8 mouse cellular contexts compared by ENCODE assay signal in genomic region chr8:128653642-128654364, GRCm38 (mm10). TPM values are rescaled to one million over a fixed set of nuclear protein-coding genes. Genes with fewer than 3 reads are reported as not detected.
A peak's percentile ranks its signal among the peaks of the same experiment; 100 is the strongest.
DNase-seq lines count a peak whose midpoint lies in the region; ATAC-seq lines count a peak whose summit lies in the region.

No protein-coding gene starts in this region.

- H3K4me1 ChIP-seq in embryonic facial prominence, embryonic 14.5 days (ENCODE audit: control insufficient read depth, insufficient read depth, low read length) = peaks cover 7% of the 10 kb centered on the region
- peaks cover 15% of the 10 kb centered on the region for H3K4me1 ChIP-seq in hindbrain, embryonic 12.5 days

- H3K27ac ChIP-seq in embryonic facial prominence, embryonic 14.5 days (replicated peaks; ENCODE audit: low read depth, low read length) = peak overlapping the region; percentile 89
- H3K27ac ChIP-seq in hindbrain, embryonic 12.5 days = peak overlapping the region; percentile 35

- 23% methylated on average over 5 of the region's 5 CpGs for WGBS in embryonic facial prominence, embryonic 14.5 days
- 33% methylated on average over 5 of the region's 5 CpGs for WGBS in hindbrain, embryonic 12.5 days

- H3K4me2 ChIP-seq in embryonic facial prominence, embryonic 14.5 days (ENCODE audit: low read depth, low read length) = peak overlapping the region; percentile 66
- peak overlapping the region; percentile 46 for H3K4me2 ChIP-seq in hindbrain, embryonic 12.5 days (replicated peaks)

- no peaks in the 10 kb centered on the region for H3K27me3 ChIP-seq in embryonic facial prominence, embryonic 14.5 days (replicated peaks; ENCODE audit: control insufficient read depth, insufficient read depth, low read length)
- H3K27me3 ChIP-seq in hindbrain, embryonic 12.5 days = no peaks in the 10 kb centered on the region

- H3K9me3 ChIP-seq in embryonic facial prominence, embryonic 14.5 days (ENCODE audit: control insufficient read depth, low read length) = peaks cover 8% of the 10 kb centered on the region; the same call in 1 of the 2 replicates
- H3K9me3 ChIP-seq in hindbrain, embryonic 12.5 days (replicated peaks) = no peaks in the 10 kb centered on the region

- intact Hi-C loops in heart, postnatal 25 days (cut with DNase I) = loop anchor here (1.0 kb wide), 1 partner anchor 31 kb away; the partner anchor contains the start of gene Itgb1

- peak overlapping the region; percentile 31 for H3K4me3 ChIP-seq in embryonic facial prominence, embryonic 14.5 days (ENCODE audit: low read depth, low read length)
- peak overlapping the region; percentile 16; the same call in 1 of the 2 replicates for H3K4me3 ChIP-seq in hindbrain, embryonic 12.5 days

- H3K9ac ChIP-seq in embryonic facial prominence, embryonic 14.5 days (ENCODE audit: low read depth, low read length) = peak overlapping the region; percentile 61; the same call in 1 of the 2 replicates
- no peak overlapping the region for H3K9ac ChIP-seq in hindbrain, embryonic 12.5 days

- DNase-seq in heart, adult 11 months = peak; percentile 91
- no peak for DNase-seq in heart, postnatal 25 days (ENCODE audit: low spot score)
- DNase-seq in embryonic facial prominence, embryonic 14.5 days (ENCODE audit: low spot score) = no peak
- peak; percentile 11 for DNase-seq in lung, postnatal 14 days
- peak; percentile 58 for DNase-seq in thymus, postnatal 14 days
- no peak for DNase-seq in embryo, embryonic 10 days (ENCODE audit: low spot score)
- DNase-seq in urinary bladder, postnatal 10 days (ENCODE audit: low spot score) = no peak

- peak; percentile 9; the same call in 1 of the 2 replicates for ATAC-seq in embryonic facial prominence, embryonic 14.5 days (ENCODE audit: low read depth)
- no peak for ATAC-seq in hindbrain, embryonic 12.5 days (ENCODE audit: low FRiP score)

- no peaks in the 10 kb centered on the region for H3K36me3 ChIP-seq in embryonic facial prominence, embryonic 14.5 days (ENCODE audit: control insufficient read depth, insufficient read depth, low read length)
- no peaks in the 10 kb centered on the region for H3K36me3 ChIP-seq in hindbrain, embryonic 12.5 days

RNA-seq across cellular contexts. Expression of gene Itgb1, which starts 31.7 kb away (rescaled TPM):
- 100 to 1,000 TPM; 383 to 412 TPM for total RNA-seq in heart, postnatal 25 days (2021)
- polyA plus RNA-seq in embryonic facial prominence, embryonic 14.5 days (2014; fragmentation: Nextera tagmentation; extraction: Ambion mirVana) = 331 and 346 TPM in 2 replicates
- 183 and 203 TPM in 2 replicates for polyA plus RNA-seq in hindbrain, embryonic 12.5 days (2016; fragmentation: Nextera tagmentation; extraction: Ambion mirVana)

Comparison
In these comparisons a context has a peak if more than half of its experiments do, and no peak if none do; other contexts are left out.
1. DNase-seq: peak in heart, adult 11 months (single experiment), lung, postnatal 14 days (single experiment) and thymus, postnatal 14 days (single experiment); none in heart, postnatal 25 days (single experiment), embryonic facial prominence, embryonic 14.5 days (single experiment), embryo, embryonic 10 days (single experiment) and urinary bladder, postnatal 10 days (single experiment).